Mouse (Mus musculus) hindbrain, embryonic 16.5 days (tissue): ENCODE measurements at regions not wholly inside any gene's neighbourhood (a gene's known extent, or its start where the extent isn't known, plus 50 kb on each side); places are given as distances from the start of the nearest gene placed in this dataset.

Experiments
- ATAC-seq: fragments of 200-750 bp; cut with Nextera tagmentation; 2 replicates; pipeline ENCODE4 v1.8.0; 2017; ENCODE audit warnings: moderate TSS enrichment, moderate library complexity
- H3K27ac ChIP-seq: fragments of 300-500 bp; sonication (generic); 2 replicates; pipeline ENCODE4 v1.5.1; 2014; ENCODE audit warnings: low read depth, mild to moderate bottlenecking, control low read depth, low read length, moderate library complexity
- H3K27me3 ChIP-seq: fragments of 300-500 bp; sonication (generic); replicated peaks from 2 replicates; pipeline ENCODE4 v1.6.1; 2014; ENCODE audit warnings: low read length; ENCODE audit not compliant: control insufficient read depth, insufficient read depth
- H3K36me3 ChIP-seq: fragments of 300-500 bp; sonication (generic); 2 replicates; pipeline ENCODE4 v1.6.1; 2014; ENCODE audit warnings: mild to moderate bottlenecking, low read length, moderate library complexity, mixed read lengths; ENCODE audit not compliant: control insufficient read depth, insufficient read depth
- H3K4me1 ChIP-seq: fragments of 300-500 bp; sonication (generic); 2 replicates; pipeline ENCODE4 v1.6.1; 2014; ENCODE audit warnings: low read depth, low read length; ENCODE audit not compliant: control insufficient read depth, insufficient read depth
- H3K4me2 ChIP-seq: fragments of 300-500 bp; sonication (generic); 2 replicates; pipeline ENCODE4 v1.6.1; 2014; ENCODE audit warnings: mild to moderate bottlenecking, low read length, control low read depth, moderate library complexity
- H3K4me3 ChIP-seq: fragments of 300-500 bp; sonication (generic); 2 replicates; pipeline ENCODE4 v1.5.1; 2014; ENCODE audit warnings: mild to moderate bottlenecking, low read length, control low read depth, moderate library complexity
- H3K9ac ChIP-seq: fragments of 300-500 bp; sonication (generic); 2 replicates; pipeline ENCODE4 v1.6.1; 2014; ENCODE audit warnings: low read depth, mild to moderate bottlenecking, control low read depth, low read length, moderate library complexity
- H3K9me3 ChIP-seq: fragments of 300-500 bp; sonication (generic); 2 replicates; pipeline ENCODE4 v1.6.1; 2014; ENCODE audit warnings: mild to moderate bottlenecking, low read length, moderate library complexity; ENCODE audit not compliant: control insufficient read depth
- WGBS: fragments of 180-500 bp; shearing (Covaris S2); extraction: QIAGEN DNeasy Blood & Tissue Kit; methylation state at CpG from one replicate; pipeline ENCODE4 v1.1.7; 2014; 5-methylcytosine and 5-hydroxymethylcytosine counted together

DNA sequence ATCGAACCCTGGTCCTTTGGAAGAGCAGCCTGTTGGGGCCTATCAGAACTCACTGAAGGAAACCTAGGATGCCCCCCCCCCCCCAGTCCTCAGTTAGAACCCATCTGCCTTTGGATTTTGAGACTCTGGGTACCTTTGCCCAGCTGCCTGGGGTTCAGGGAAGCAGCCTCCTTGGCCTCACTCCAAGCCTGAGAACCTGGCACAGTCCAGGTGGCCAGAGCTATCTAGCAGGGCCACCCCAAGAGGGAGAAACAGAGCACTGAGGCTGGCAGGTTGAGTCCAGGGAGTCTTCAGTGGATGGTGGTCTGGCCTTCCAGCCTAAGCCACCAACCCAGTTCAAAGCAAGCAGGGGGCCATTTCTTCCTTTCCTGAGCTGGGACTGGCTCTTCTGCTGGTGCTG lies 100.2 kb downstream of the Cstad start:
- H3K4me1 ChIP-seq, result peaks cover 47% of the 10 kb centered on the region

DNA sequence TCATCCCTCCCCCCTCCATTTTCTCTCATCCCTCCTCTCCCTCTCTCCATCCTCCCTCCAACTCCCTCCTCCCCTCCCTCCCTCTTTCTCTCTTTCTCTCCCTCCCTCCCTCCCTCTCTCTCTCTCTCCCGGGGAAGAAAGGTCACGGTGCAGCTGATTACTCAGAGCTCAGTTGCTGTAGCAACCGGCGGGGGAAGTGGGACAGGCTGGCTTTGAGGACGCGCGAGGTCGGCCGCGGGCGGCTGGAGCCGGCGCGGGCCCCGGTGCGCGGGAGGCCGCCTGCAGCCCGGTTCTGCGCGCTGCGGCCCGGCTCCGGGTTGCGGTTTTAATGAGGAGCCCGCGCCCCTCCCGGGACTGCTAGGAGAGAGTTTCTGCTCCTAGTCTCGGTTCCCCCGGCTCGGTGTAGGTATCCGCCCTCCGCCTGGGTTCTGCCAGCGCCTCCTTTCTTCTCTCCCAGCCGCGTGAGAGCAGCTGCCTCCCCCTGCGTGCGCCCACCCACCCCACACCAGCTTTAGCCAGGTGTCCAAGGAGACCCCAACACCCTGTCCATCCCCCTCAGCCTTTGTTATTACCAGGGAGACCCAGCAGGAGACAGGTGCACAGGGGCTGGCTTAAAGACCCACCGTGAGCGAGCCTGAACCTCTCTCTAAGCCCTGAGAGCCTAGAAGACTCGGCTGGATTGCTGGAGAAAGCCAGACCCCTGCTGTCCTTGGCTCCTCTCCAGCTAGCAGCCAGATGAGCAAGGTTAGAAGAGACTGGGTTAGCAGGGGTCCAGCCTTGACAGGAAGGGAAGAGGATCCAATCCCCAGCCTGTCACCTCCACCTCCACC lies 98.6 kb downstream of the Cstad start:
- under 1% methylated on average over 41 of the region's 41 CpGs for WGBS
- H3K9me3 ChIP-seq, result no peaks in the 10 kb centered on the region
- ATAC-seq, result peak; percentile 85
- H3K9ac ChIP-seq, result peak overlapping the region; percentile 72
- H3K4me3 ChIP-seq, result peak overlapping the region; percentile 38
- H3K36me3 ChIP-seq, result no peaks in the 10 kb centered on the region
- no peaks in the 10 kb centered on the region for H3K27me3 ChIP-seq
- H3K4me2 ChIP-seq, result peak overlapping the region; percentile 73
- H3K4me1 ChIP-seq, result peaks cover 41% of the 10 kb centered on the region
- peak overlapping the region; percentile 99 for H3K27ac ChIP-seq

More for the DNA sequence above, 100.2 kb downstream of the Cstad start:
- H3K9me3 ChIP-seq, result no peaks in the 10 kb centered on the region
- H3K4me2 ChIP-seq, result no peak overlapping the region
- peak overlapping the region; percentile 41; the same call in 1 of the 2 replicates for H3K9ac ChIP-seq
- H3K27me3 ChIP-seq, result no peaks in the 10 kb centered on the region
- H3K4me3 ChIP-seq, result no peak overlapping the region
- no peaks in the 10 kb centered on the region for H3K36me3 ChIP-seq
- H3K27ac ChIP-seq, result peak overlapping the region; percentile 99
- 85% methylated on average over 1 of the region's 1 CpGs for WGBS
- ATAC-seq, result no peak

DNA sequence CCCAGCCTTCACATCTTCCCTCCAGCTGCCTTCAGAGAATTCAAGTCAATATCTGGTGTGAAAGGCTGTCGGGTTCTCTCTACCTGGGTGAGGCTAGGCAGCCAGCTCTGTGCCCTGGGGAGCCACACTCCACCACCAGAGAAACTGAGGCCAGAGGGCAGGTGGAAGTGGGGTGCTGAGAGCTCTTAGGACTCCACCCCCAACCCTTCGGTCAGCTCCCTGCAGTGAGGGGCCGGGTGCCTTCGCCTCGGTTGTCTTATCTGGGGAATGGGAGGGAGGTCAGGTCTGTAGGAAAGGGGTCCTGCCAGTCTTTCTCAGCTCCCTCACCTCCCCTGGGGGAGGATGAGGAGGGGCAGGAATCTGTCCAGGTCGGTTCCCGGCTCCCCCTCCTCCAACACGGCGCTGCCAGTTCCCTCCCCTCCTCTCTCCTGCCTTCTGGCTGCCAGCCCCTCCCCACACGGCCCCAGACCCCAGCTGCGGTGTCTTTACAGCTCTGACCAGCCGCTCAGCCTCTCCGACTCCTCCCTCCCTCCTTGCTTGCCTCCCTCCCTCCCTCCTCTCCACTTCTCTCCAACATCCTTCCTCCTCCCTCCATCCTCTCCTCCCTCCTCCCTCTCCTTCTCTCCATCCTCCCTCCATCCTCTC lies 97.8 kb downstream of the Cstad start:
- Histone ChIP-seq H3K27me3 (no peaks in the 10 kb centered on the region), H3K4me1 (peaks cover 41% of the 10 kb centered on the region), H3K4me2 (peak overlapping the region; percentile 73), H3K4me3 (peak overlapping the region; percentile 13; the same call in 1 of the 2 replicates), H3K9ac (peak overlapping the region; percentile 60), H3K9me3 (no peaks in the 10 kb centered on the region), H3K36me3 (no peaks in the 10 kb centered on the region), H3K27ac (peak overlapping the region; percentile 99)
- WGBS, result 1% methylated on average over 13 of the region's 13 CpGs
- peak; percentile 82 for ATAC-seq

DNA sequence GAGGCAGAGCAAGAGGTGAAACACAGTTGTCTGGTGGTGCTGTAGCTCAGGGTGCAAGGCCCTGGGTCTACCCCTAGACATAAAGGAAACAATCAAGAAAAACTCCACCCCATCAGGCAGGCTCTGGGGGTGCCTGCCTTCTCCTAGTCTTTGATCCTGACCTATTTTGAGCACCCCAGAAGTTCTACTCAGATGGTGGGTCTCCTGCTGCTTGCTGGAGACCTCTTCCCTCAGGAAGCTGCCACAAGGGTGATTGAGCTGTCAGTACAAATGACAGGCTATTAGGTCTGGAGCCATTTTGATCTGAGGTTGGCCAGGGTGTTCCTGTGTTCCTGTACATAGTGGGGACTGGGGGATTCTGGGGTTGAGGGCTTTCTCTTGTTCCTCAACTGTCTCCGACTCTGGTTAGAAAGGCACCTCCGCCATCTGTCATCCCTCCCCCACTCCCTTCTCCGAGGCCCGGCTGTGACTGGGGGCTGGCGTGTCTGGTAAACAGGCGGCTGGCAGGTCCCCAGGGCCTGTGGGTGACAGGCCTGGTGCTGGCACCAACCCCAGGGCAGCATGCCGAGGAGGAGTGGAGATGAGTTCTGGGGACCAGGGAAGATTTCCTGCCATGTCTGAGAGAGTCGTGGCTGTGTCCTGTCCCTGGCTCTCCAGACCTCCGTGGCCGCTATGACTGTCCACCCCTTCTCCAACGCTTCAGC lies 97.2 kb downstream of the Cstad start:
- peak; percentile 54 for ATAC-seq
- H3K4me2 ChIP-seq, result peak overlapping the region; percentile 73
- no peaks in the 10 kb centered on the region for H3K9me3 ChIP-seq
- no peaks in the 10 kb centered on the region for H3K36me3 ChIP-seq
- H3K9ac ChIP-seq, result peak overlapping the region; percentile 60
- 4% methylated on average over 11 of the region's 11 CpGs for WGBS
- H3K4me1 ChIP-seq, result peaks cover 48% of the 10 kb centered on the region
- H3K4me3 ChIP-seq, result no peak overlapping the region
- H3K27me3 ChIP-seq, result no peaks in the 10 kb centered on the region
- peak overlapping the region; percentile 99 for H3K27ac ChIP-seq

DNA sequence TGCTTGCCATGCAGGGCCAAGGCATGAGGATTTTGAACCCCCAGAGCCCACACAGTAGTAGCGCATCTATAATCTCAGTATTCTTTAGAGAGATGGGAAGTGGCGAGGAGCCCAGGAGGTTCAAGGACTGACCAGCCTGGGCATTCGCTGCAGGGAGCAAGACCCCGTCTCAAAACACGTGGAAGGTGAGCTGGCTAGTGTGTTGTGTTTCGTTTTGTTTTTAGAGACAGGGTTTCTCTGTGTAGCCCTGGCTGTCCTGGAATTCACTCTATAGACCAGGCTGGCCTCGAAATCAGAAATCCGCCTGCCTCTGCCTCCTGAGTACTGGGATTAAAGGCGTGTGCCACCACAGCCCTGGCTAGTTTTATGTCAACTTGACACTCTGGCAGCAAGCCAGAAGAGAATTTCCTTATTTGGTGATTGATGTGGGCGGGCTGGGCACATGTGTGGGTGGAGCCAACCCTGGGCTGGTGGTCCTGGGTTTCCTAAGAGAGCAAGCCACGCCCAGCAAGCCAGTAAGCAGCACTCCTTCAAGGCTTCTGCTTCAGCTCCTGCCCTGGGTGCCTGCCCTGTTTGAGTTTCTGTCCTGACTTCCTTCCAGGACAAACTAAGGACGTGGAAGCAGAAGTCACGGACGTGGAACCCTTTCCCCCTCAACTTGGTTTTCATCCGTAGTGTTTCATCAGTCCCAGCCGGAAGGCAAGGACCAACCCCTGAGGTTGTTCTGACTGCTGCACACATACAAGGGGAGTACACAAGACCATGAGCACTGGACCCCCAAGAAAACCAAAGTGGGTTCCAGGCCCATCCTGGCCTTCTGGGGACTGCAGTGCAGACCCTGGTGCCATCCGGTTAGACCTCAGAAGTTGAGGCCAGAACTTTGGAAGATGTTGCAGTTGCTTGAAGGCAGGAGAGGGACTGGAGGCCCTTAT lies 96.4 kb downstream of the Cstad start:
- Histone ChIP-seq H3K36me3 (no peaks in the 10 kb centered on the region), H3K4me3 (no peak overlapping the region), H3K4me2 (no peak overlapping the region), H3K9ac (no peak overlapping the region), H3K4me1 (peaks cover 53% of the 10 kb centered on the region), H3K9me3 (no peaks in the 10 kb centered on the region), H3K27me3 (no peaks in the 10 kb centered on the region), H3K27ac (peak overlapping the region; percentile 99)
- no peak for ATAC-seq
- WGBS, result 85% methylated on average over 17 of the region's 17 CpGs

DNA sequence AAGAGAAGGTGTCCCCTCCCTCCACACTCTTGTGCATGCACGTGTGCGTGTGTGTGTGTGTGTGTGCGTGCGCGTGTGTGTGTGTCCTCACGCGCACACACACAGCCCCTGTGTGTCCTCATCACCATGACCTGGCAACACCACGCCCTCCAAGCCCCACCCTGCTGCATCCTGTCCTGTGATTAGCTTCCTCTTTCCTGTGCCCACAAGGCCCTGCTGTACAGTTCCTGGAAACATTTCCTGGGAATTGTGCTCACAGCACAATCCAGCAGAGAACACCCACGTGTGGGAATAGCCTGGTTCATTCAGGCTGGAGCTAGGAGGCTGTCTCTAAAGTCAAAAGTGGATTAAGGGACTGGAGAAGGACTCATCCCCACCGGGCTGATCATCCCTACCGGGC lies 95.5 kb downstream of the Cstad start:
- Histone ChIP-seq H3K27me3 (no peaks in the 10 kb centered on the region), H3K9ac (no peak overlapping the region; the same call in 1 of the 2 replicates), H3K36me3 (no peaks in the 10 kb centered on the region), H3K4me2 (no peak overlapping the region), H3K4me3 (no peak overlapping the region), H3K9me3 (no peaks in the 10 kb centered on the region), H3K27ac (peak overlapping the region; percentile 6; the same call in 1 of the 2 replicates), H3K4me1 (peaks cover 50% of the 10 kb centered on the region)
- 86% methylated on average over 11 of the region's 11 CpGs for WGBS
- ATAC-seq, result no peak

DNA sequence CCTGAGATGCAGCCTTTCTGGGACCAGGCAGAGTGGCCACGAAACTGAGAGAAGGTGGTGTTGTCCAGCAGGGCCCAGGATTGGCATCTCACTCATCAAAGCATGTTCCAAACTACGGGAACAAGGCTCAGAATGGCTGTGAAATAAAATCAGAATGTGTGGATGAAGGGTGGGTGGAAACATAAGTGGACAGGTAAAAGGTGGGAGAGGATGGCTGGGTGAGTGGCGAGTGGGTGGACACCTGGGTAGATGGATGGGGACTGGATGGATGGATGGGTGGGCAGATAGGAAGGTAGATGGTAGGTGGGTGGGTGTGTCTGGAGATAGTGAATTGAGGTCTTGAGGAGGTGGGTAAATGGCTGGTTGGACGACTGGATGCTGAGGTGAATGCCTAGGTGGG lies 93.6 kb downstream of the Cstad start:
- H3K4me3 ChIP-seq, result no peak overlapping the region
- ATAC-seq, result no peak
- no peak overlapping the region for H3K9ac ChIP-seq
- H3K27me3 ChIP-seq, result no peaks in the 10 kb centered on the region
- no peaks in the 10 kb centered on the region for H3K36me3 ChIP-seq
- no peaks in the 10 kb centered on the region for H3K9me3 ChIP-seq
- no peak overlapping the region for H3K4me2 ChIP-seq
- peaks cover 40% of the 10 kb centered on the region for H3K4me1 ChIP-seq
- H3K27ac ChIP-seq, result no peak overlapping the region
- WGBS, result 89% methylated on average over 4 of the region's 4 CpGs

DNA sequence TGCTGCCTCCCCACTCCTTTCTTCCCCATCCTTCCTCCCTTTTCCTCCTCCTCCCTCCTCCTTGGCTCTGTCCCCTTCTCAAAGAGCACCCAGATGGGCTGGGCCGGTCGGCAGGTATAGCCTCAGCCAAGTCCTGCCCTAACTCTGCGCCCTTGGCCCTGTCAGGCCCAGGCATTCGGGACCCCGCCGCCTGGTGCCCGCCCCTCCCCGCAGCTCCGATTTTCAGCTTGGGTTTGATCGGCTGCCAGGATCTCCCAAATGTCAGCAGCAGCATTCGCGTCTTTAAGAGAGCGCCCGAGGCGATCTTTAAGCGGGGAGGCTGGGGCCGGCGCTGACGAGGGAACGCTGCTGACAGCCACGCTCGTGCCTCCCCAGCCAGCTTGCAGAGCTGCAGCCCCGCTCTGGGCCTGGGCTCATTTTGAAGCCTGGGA lies 92.3 kb downstream of the Cstad start:
- Histone ChIP-seq H3K36me3 (no peaks in the 10 kb centered on the region), H3K4me1 (peaks cover 33% of the 10 kb centered on the region), H3K27ac (peak overlapping the region; percentile 81), H3K9me3 (no peaks in the 10 kb centered on the region), H3K9ac (peak overlapping the region; percentile 55), H3K4me3 (no peak overlapping the region), H3K4me2 (peak overlapping the region; percentile 21), H3K27me3 (no peaks in the 10 kb centered on the region)
- under 1% methylated on average over 23 of the region's 23 CpGs for WGBS
- peak; percentile 29 for ATAC-seq
